Mouse (Mus musculus) spleen, postnatal 4 days (tissue): ENCODE results near the gene Gpatch8.
A peak's percentile ranks its signal among the peaks of the same experiment; 100 is the strongest.
"Not testable (repeated sequence)": the region's sequence is repeated elsewhere in the genome, so short reads cannot be mapped to it uniquely, and the experiment has no call there.

Experiments used
- DNase-seq, 2 experiments: peaks; one replicate each; pipeline ENCODE4 v3.0.0; 2022; ENCODE audit warnings: low spot score in 2 of 2

Gpatch8 gene

GRCm38 (mm10) chr11:102572866-102573663 lies 16.9 kb upstream of the Gpatch8 start:
- peak; percentile 78 to 94 for DNase-seq

- DNase-seq: no peak
Measured at GRCm38 (mm10) chr11:102568756-102569377, 12.7 kb upstream of the Gpatch8 start.

GRCm38 (mm10) chr11:102568191-102568590 lies 12.0 kb upstream of the Gpatch8 start:
- no peak for DNase-seq

GRCm38 (mm10) chr11:102567723-102568122 lies 11.5 kb upstream of the Gpatch8 start:
- DNase-seq: no peak

DNA sequence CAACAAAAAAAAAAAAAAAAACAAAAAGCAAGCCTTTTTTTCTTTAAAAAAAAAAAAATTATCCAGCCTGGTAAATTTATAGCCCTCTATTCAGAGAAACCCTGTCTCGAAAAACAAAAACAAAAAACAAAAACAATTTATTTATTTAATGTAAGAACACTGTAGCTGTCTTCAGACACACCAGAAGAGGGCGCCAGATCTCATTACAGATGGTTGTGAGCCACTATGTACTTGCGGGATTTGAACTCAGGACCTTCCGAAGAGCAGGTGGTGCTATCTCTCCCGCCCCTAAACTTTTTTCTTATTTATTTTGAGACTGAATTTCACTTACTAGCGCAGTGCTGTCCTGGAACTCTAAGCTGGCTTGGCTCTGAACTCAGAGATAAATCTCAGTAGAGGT lies 11.0 kb upstream of the Gpatch8 start:
- DNase-seq: no peak

DNA sequence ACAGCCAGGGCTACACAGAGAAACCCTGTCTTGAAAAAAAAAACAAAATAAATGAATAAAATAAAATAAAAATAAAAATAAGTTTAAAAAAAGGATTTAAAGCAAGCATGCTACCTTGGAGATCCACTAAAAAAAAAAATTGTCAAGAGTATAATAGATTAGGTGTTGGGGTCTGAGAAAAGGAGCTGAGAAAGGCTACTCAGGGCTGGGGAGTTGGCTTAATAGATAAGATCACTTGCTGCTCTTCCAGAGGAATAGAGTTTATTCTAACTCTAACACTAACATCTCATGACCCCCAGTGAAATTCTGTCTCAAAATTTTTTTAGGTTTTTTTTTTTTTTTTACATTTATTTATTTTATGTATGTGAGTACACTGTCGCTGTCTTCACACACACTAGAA lies 10.1 kb upstream of the Gpatch8 start:
- DNase-seq: no peak

DNA sequence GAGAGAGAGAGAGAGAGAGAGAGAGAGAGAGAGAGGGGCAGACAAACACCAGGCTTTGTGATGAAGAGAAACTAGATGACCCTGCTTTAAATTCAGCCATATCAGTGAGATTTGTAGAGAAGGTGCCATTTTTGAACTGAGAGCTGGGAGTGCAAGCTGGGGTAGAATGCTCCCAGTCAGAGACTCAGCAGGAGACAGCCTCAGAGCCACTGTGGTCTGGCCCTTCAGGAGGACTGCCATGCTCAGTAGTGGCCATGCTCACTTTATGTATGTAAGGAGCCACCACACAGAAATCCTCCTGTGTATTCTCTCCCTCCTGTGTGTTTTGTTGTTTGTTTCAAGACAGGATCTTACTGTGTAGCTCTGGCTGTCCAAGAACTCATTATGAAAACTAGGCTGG lies 9.5 kb upstream of the Gpatch8 start:
- DNase-seq: no peak

DNA sequence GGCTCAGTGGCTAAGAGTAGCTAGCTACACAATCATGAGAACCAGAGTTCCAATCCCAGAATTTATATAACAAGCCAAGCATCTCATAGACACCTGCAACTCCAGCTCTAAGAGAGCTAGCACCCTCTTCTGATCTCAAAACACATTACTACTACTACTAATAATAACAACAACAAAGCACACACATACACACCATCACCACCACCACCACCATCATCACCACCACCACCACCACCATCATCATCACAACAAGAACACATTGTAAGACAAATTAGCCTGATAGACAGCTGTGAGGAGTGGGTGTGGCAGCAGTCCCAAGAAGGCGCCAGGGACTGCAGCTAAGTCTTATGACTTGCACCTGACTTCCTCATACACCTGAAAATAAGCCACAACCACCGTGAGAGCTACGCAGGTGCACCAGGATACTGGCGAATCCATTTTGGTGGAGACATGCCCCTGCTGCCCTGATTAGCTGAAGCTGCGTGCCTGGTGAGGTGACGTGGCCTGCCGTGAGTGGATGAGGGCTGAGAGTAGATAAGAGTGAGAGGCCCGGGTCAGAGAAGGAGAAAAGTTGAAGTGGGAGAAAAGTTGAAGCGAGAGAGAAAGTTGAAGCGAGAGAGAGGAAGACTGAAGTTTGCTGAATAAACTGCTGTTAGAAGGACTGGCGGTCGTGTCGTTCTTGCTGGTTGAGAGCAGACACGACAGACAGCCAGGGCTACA lies 8.9 kb upstream of the Gpatch8 start:
- DNase-seq: not testable (repeated sequence)

DNA sequence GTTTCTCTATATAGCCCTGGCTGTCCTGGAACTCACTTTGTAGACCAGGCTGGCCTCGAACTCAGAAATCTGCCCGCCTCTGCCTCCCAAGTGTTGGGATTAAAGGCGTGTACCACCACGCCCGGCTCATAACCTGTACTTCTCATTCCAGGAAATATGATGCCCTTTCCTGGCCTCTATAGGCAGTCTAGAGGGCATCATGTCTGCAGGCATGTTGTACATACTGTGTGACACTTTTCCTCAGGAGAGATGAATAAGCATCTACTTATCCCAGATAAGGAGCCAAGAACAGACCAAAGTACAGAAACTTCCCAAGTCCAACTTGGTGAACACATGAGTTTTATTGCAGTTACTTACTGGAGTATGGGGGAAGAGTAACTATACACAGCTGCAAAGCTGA lies 2.5 kb upstream of the Gpatch8 start:
- no peak for DNase-seq

DNA sequence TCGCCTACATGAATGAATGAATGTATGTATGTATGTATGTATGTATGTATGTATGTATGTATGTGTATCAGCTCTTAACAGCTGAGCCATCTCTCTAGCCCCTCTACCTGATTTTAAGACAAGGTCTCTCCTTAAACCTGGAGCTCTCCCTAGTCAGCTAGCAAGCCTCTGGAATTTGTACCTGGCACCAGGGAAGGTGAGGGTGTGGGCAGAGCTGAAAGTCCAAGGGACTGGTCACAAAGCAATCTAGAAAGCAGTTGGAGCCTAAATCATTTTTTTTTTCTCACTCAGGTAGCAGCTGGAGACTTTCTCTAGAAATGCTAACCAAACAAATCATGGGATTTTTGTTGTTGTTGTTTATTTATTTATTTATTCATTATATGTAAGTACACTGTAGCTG lies 1.2 kb upstream of the Gpatch8 start:
- DNase-seq: no peak

DNA sequence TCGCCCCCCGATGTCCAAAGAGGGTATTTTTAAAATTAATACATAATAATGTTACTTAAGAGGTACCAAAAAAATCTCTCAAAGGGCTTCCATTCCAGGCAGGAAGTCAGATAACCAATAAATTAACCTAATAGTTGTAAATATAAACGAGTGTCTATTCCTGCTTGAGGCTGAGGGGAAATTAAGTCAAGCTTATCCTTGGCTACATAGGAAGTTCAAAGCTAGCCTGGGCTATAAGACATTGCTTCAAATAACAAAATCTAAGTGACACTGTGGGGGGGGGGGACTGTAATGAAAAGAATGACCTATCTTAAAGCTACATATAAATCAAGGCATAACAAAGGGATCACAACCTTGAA lies 503 bp upstream of the Gpatch8 start:
- no peak for DNase-seq

DNA sequence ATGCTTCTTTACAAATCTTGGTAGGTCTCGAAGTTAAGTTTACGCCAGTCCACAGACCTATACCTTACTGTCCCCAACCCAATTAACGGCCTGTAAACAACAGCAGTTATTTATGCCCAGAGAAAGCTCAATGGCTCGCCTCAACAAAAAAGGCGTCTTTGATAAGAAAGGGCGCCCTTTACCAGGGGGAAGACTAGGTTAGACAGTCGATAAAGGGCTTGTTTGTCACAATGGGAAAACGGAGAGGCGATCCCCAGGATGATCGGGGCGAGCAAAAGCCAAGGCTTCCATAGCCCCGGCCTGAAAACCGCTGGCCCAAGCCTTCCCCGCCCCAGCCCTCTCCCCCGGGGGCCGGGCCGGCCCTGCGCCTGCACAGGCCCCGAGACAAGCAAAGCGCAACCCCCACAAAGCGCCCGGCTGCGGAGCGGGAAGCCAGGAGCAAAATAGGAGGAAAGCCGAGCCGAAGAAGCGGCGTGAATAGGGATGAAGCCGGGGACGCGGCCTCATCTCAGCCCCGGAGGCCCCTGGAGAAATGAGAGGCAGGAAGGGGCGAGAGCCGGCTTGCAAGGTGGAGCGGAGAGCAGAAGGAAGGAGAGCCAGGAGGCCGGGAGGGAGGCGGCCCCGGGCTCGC lies 677 bp downstream of the Gpatch8 start:
- DNase-seq: no peak

DNA sequence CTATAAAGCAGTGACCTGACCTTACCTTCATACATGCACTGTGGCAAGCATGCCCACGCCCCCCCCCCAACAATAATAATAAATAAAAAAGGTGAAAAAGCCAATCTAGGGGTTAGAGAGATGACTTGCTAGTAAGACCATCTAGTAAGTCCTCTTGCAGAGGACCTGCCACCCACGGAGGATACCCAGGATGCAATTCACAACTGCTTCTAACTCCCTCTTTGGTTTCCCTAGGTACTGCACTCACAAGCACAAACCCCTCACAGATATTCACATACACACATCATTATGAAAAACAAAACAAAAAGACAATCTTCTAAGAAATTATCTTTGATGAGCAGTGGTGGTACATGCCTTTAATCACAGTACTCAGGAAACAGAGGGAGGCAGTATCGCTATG lies 4.1 kb downstream of the Gpatch8 start:
- no peak for DNase-seq

GRCm38 (mm10) chr11:102551176-102551575 lies 5.0 kb downstream of the Gpatch8 start:
- DNase-seq: no peak

- DNase-seq: no peak
Measured at GRCm38 (mm10) chr11:102541471-102541870, 14.7 kb downstream of the Gpatch8 start.

DNA sequence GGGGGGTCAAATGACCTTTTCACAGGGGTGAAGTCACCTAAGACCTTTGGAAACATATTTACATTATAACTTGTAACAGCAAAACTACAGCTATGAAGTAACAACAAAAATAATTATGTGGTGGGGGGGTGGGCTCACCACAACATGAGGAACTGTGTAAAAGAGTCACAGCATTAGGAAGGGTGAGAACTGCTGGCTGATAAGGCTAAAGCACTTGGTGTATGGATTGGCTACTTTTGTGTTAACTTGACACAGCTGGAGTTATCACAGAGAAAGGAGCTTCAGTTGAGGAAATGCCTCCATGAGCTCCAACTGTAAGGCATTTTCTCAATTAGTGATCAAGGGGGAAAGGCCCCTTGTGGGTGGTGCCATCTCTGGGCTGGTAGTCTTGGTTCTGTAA lies 15.9 kb downstream of the Gpatch8 start:
- DNase-seq: not testable (repeated sequence)

DNA sequence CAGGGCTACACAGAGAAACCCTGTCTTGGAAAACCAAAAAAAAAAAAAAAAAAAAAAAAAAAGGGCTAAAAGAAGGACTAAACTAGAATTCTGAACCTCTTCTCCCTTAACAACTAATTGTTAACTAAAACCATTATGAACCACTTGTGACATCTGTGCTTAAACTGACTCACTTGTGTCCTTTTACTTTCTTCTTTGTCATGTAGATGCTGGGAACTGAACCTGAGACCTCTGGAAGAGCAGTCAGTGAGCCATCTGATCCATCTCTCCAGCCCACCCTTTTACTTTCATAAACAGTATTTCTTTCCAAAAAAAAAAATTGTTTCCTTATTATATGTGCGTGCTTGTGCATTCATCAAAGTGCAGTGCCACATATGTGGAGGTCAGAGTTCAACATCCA lies 16.5 kb downstream of the Gpatch8 start:
- DNase-seq: no peak

DNA sequence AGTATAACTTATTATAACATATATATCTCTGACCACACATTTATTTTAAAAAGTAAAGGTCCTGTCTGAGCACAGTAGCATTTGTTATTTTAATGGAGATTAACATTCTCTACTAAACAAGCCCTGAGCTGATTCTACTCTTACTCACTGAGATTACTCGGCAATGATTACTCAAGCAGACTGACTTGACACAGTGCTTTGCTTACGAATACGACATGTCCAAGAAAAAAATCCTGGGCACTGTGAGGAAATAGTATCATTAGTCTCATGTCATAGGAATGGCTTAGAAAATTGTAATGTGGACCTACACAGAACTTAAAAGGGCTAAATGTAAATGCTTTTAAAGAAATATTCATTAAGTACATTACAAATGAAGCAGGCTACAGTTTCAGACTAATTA lies 20.0 kb downstream of the Gpatch8 start:
- no peak for DNase-seq

DNA sequence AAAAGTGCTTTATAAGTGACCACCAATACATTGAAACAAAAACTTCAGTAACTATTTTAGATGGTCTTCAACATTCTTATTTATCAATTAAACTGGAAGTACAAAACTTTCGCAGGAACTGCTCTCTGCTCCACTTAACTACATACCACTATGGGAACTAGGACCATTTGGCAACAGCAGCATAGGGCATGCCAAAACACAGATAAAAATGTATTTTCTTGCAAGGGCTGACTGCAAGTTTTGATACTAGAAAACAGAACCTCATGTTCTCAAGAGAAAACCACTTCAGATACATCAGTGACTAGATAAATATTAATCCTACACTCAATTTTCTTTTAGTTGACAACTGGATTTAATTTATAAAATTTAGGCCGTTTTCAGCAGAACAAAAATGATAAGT lies 22.1 kb downstream of the Gpatch8 start:
- DNase-seq: no peak

- DNase-seq: no peak
Measured at GRCm38 (mm10) chr11:102531425-102531824, 24.8 kb downstream of the Gpatch8 start.

DNA sequence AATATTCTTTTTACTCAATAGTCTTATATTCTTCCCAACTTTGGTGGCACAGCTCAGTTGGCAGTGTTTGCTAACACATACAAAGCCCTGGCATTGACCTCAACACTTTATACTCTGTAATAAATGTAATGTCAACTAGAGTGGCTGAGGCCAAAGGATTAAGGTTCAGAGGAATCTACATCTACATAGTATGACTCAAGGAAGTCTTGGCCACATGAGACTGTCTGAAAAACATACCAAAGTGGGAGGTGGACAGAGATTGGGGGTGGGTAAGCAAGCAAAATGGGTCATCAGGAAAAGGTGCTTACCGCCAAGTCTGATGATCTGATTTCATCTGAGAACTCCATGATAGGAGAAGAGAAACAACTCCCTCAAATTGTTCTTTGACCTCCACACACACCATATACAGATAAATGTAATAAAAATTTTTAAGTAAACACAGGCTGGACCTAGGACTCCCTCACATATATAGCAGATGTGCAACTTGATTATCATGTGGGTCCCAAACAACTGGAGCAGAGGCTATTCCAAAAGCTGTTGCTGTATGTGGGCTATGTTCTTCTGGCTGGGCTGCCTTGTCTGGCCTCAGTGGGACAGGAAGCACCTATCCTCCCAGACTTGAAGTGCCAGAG lies 41.3 kb downstream of the Gpatch8 start:
- DNase-seq: no peak

GRCm38 (mm10) chr11:102510226-102510625 lies 46.0 kb downstream of the Gpatch8 start:
- DNase-seq: no peak
